Mouse (Mus musculus): ENCODE results near the gene Nmt1.

- TF ChIP-seq MYB (IDR thresholded peaks at IDR 0.05; ENCODE audit: low read depth, low read length) = no peak
- no peak for TF ChIP-seq USF1 (IDR thresholded peaks at IDR 0.05; ENCODE audit: low read depth, low read length)
- no peak for TF ChIP-seq CTCF (IDR thresholded peaks at IDR 0.05 in 2 of 3, conservative IDR thresholded peaks at IDR 0.05 in 1 of 3; ENCODE audit: control insufficient read depth in 1 of 3, insufficient read depth in 1 of 3, low read depth in 2 of 3, low read length in 3 of 3, poor library complexity in 1 of 3, severe bottlenecking in 1 of 3)
- no peak for TF ChIP-seq POLR2A (IDR thresholded peaks at IDR 0.05; ENCODE audit: control insufficient read depth in 1 of 2, insufficient read depth in 1 of 2, low read depth in 1 of 2, low read length in 2 of 2, poor library complexity in 1 of 2)
- TF ChIP-seq SIN3A (IDR thresholded peaks at IDR 0.05; ENCODE audit: low read length) = no peak
- TF ChIP-seq TCF12 (IDR thresholded peaks at IDR 0.05; ENCODE audit: low read depth, low read length) = no peak
These were observed 40.3 kb downstream of the Nmt1 start for GRCm38 (mm10) chr11:103068272-103068671.

Measured in MEL (cell line).